Comparison of ENCODE assay signal across 9 mouse cellular contexts in the genomic region with DNA sequence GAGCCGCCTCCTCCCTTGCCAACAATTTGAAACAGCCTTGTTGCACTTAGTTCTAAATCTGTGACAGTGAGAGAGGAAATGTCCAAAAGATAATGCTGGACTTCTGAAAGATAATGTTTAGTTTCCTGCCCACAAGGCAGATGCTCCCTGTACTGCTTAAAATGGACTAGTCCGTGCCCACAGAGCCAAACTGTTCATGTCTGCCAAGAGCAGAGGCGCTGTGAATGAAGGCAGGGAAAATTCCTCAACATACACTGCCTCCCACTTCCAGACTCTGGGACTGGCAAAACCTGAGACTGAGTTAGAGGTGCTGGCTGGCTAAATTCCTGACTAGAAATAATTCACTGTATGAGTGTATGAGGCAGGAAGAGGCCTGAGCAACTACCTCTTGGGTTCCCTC. TPM values are rescaled to one million over a fixed set of nuclear protein-coding genes. Genes with fewer than 3 reads are reported as not detected.
DNase-seq lines count a peak whose midpoint lies in the region; TF ChIP-seq lines count a peak whose summit lies in the region.
"Had no signal": no experiment of that assay in that cellular context is flagged by ENCODE, and none has a peak within 500 bp of the region (broad histone marks: within the 10 kb centered on the region; RNA-seq: fewer than 3 reads in every experiment).

No protein-coding gene starts in this region.

- no peaks in the 10 kb centered on the region for H3K79me2 ChIP-seq in MEL (ENCODE audit: control insufficient read depth, insufficient read depth, low read length, poor library complexity)

- H3K27me3 ChIP-seq in kidney, adult 2 months (replicated peaks; ENCODE audit: control insufficient read depth, insufficient read depth, low read length), result no peaks in the 10 kb centered on the region
- no peaks in the 10 kb centered on the region for H3K27me3 ChIP-seq in MEL (ENCODE audit: control insufficient read depth in 1 of 2, insufficient read depth in 2 of 2, low read length in 2 of 2)
- H3K27me3 ChIP-seq: embryonic facial prominence, embryonic 12.5 days had no signal

- no peak for TF ChIP-seq POLR2A in kidney, adult 2 months (IDR thresholded peaks at IDR 0.05; ENCODE audit: low read depth, low read length)
- no peak for TF ChIP-seq POLR2A in MEL (IDR thresholded peaks at IDR 0.05; ENCODE audit: control insufficient read depth in 1 of 2, insufficient read depth in 1 of 2, low read depth in 1 of 2, low read length in 2 of 2, poor library complexity in 1 of 2)

- WGBS in kidney, adult 2 months, result 30% methylated on average over 3 of the region's 3 CpGs

- TF ChIP-seq CTCF in kidney, adult 2 months (conservative IDR thresholded peaks at IDR 0.05; ENCODE audit: insufficient read depth, insufficient read length, low read depth, low read length), result no peak
- no peak for TF ChIP-seq CTCF in MEL (IDR thresholded peaks at IDR 0.05 in 2 of 3, conservative IDR thresholded peaks at IDR 0.05 in 1 of 3; ENCODE audit: control insufficient read depth in 1 of 3, insufficient read depth in 1 of 3, low read depth in 2 of 3, low read length in 3 of 3, poor library complexity in 1 of 3, severe bottlenecking in 1 of 3)

- no peak overlapping the region for H3K27ac ChIP-seq in kidney, adult 2 months (ENCODE audit: insufficient read depth, low read depth, low read length)
- no peak overlapping the region for H3K27ac ChIP-seq in MEL (ENCODE audit: control insufficient read depth, low read depth, low read length)
- H3K27ac ChIP-seq: embryonic facial prominence, embryonic 12.5 days had no signal

- no peaks in the 10 kb centered on the region for H3K9me3 ChIP-seq in MEL (replicated peaks; ENCODE audit: insufficient read depth, low read length)
- H3K9me3 ChIP-seq: embryonic facial prominence, embryonic 12.5 days had no signal

- no peak overlapping the region for H3K9ac ChIP-seq in MEL (ENCODE audit: control insufficient read depth, low read depth, low read length, poor library complexity, severe bottlenecking)
- H3K9ac ChIP-seq: embryonic facial prominence, embryonic 12.5 days had no signal

- H3K36me3 ChIP-seq in kidney, adult 2 months (ENCODE audit: control insufficient read depth, insufficient read depth, low read length), result no peaks in the 10 kb centered on the region
- H3K36me3 ChIP-seq in MEL (ENCODE audit: control insufficient read depth in 1 of 2, insufficient read depth in 2 of 2, low read length in 2 of 2), result 0 out of 4 replicates have a peak, but pooled peaks cover 0 to 2% of the 10 kb centered on the region in 2 experiments
- H3K36me3 ChIP-seq: embryonic facial prominence, embryonic 12.5 days had no signal

- H3K4me1 ChIP-seq in kidney, adult 2 months (ENCODE audit: control insufficient read depth, insufficient read depth, low read length), result peaks cover 5% of the 10 kb centered on the region; the same call in 1 of the 2 replicates
- H3K4me1 ChIP-seq in MEL (ENCODE audit: control insufficient read depth in 1 of 2, insufficient read depth in 2 of 2, low read length in 2 of 2), result no peaks in the 10 kb centered on the region

- DNase-seq in kidney, adult 2 months, result peak; percentile 41
- no peak for DNase-seq in kidney, adult 9 months
- peak; percentile 10 for DNase-seq in MEL (ENCODE audit: low read depth, low spot score)
- peak; percentile 27 for DNase-seq in cerebellum, adult 11-12 months
- peak; percentile 48 for DNase-seq in layer of hippocampus, adult 9-10 months (ENCODE audit: low spot score)
- DNase-seq in thymus, postnatal 0 days (ENCODE audit: low spot score), result no peak
- no peak for DNase-seq in adrenal gland, adult 18-20 months (ENCODE audit: low spot score in 2 of 2)
- DNase-seq in natural killer cell, adult 2 months (ENCODE audit: low spot score in 2 of 2), result no peak

- TF ChIP-seq RAD21 in MEL (IDR thresholded peaks at IDR 0.05; ENCODE audit: low read depth, low read length), result no peak

- no peak for TF ChIP-seq EP300 in MEL (IDR thresholded peaks at IDR 0.05; ENCODE audit: low read depth in 1 of 2, low read length in 2 of 2)

- no peak overlapping the region for H3K4me3 ChIP-seq in kidney, adult 2 months (ENCODE audit: insufficient read depth, low read depth, low read length)
- H3K4me3 ChIP-seq in MEL (ENCODE audit: control insufficient read depth in 1 of 2, insufficient read depth in 1 of 2, low read depth in 2 of 2, low read length in 2 of 2), result no peak overlapping the region
- H3K4me3 ChIP-seq: embryonic facial prominence, embryonic 12.5 days had no signal

TF ChIP-seq in MEL, 35 proteins besides CTCF, POLR2A, EP300 and RAD21:
- no peak for TF ChIP-seq MXI1 (IDR thresholded peaks at IDR 0.05; ENCODE audit: low read depth, low read length)
- no peak for TF ChIP-seq MAZ (IDR thresholded peaks at IDR 0.05; ENCODE audit: low read depth, low read length)
TF ChIP-seq in MEL: peak in this region for 0.

RNA-seq across cellular contexts. Expression of gene Fam171a1, which starts 58.6 kb away (rescaled TPM):
- 21.7 and 23.7 TPM in 2 replicates for polyA plus RNA-seq in kidney, adult 2 months (2012; rRNA removed)
- not detected in 2 replicates for total RNA-seq in MEL (2012; rRNA removed)
- not detected for polyA plus RNA-seq in MEL (2012; ENCODE audit: insufficient read depth in 1 of 2, insufficient read length in 2 of 2, low read depth in 1 of 2, low replicate concordance in 2 of 2, missing spikeins in 1 of 2)
- 3.4 and 3.9 TPM in 2 replicates for polyA plus RNA-seq in thymus, postnatal 0 days (2015; fragmentation: Nextera tagmentation; extraction: Ambion mirVana)
- 10 to 100 TPM; 16.8 to 22.7 TPM for total RNA-seq in adrenal gland, adult 18-20 months (2021)

Comparison
In these comparisons a context has a peak if more than half of its experiments do, and no peak if none do; other contexts are left out.
1. DNase-seq: peak in kidney, adult 2 months (single experiment), MEL (single experiment), cerebellum, adult 11-12 months (single experiment) and layer of hippocampus, adult 9-10 months (single experiment); none in kidney, adult 9 months (single experiment), thymus, postnatal 0 days (single experiment), adrenal gland, adult 18-20 months (0 of 2) and natural killer cell, adult 2 months (0 of 2).